Mouse (Mus musculus) ES-Bruce4 (cell line): Measurements from ENCODE around the gene Plvap. TPM values are rescaled to one million over a fixed set of nuclear protein-coding genes. Genes with fewer than 3 reads are reported as not detected.

Experiments used
- H3K27ac ChIP-seq: 2 replicates; pipeline ENCODE4 v1.5.1; 2012; ENCODE audit warnings: low read length, inconsistent platforms; ENCODE audit not compliant: insufficient read depth
- H3K27me3 ChIP-seq: 2 replicates; pipeline ENCODE4 v1.6.1; 2012; ENCODE audit warnings: mild to moderate bottlenecking, low read length, inconsistent platforms; ENCODE audit not compliant: control insufficient read depth, poor library complexity, insufficient read depth, severe bottlenecking
- H3K36me3 ChIP-seq: 2 replicates; pipeline ENCODE4 v1.6.1; 2012; ENCODE audit warnings: inconsistent platforms, mild to moderate bottlenecking, low read length, moderate library complexity; ENCODE audit not compliant: control insufficient read depth, poor library complexity, insufficient read depth, severe bottlenecking
- H3K4me1 ChIP-seq: one replicate; pipeline ENCODE4 v1.8.1; 2011; ENCODE audit warnings: low read length; ENCODE audit not compliant: control insufficient read depth, insufficient read depth
- H3K4me3 ChIP-seq: 2 replicates; pipeline ENCODE4 v1.5.1; 2011; ENCODE audit warnings: low read depth, mild to moderate bottlenecking, low read length
- H3K9ac ChIP-seq: 2 replicates; pipeline ENCODE4 v1.6.1; 2012; ENCODE audit warnings: low read depth, mild to moderate bottlenecking, inconsistent platforms; ENCODE audit not compliant: poor library complexity, severe bottlenecking
- H3K9me3 ChIP-seq: replicated peaks from 2 replicates; pipeline ENCODE4 v1.6.1; 2012; ENCODE audit warnings: mild to moderate bottlenecking, low read length, inconsistent platforms; ENCODE audit not compliant: control insufficient read depth, poor library complexity, insufficient read depth, severe bottlenecking
- CTCF ChIP-seq: IDR thresholded peaks from one replicate; pipeline ENCODE4 v1.8.1; 2011; ENCODE audit warnings: low read depth, low read length
- EP300 ChIP-seq: IDR thresholded peaks from 2 replicates; pipeline ENCODE4 v1.6.1; 2011; ENCODE audit warnings: low read depth, low read length; ENCODE audit not compliant: insufficient read depth
- POLR2A ChIP-seq: IDR thresholded peaks from one replicate; pipeline ENCODE4 v1.8.1; 2011; ENCODE audit warnings: low read length; ENCODE audit not compliant: insufficient read depth
- polyA plus RNA-seq: library from polyadenylated mRNA; stranded (reverse); fragments of >200 nt; gene quantifications from 2 replicates; pipeline ENCODE4 v1.2.4, GENCODE M21; 2011; ENCODE audit warnings: low read depth; ENCODE audit not compliant: missing spikeins, insufficient read depth, insufficient read length

The Plvap gene
- polyA plus RNA-seq, 1 experiment: 4.4 TPM

- Histone ChIP-seq H3K27me3 (0 out of 2 replicates have a peak, but pooled peaks cover 2% of the 10 kb centered on the region), H3K36me3 (peaks cover 3% of the 10 kb centered on the region; the same call in 1 of the 2 replicates), H3K4me3 (no peak overlapping the region), H3K27ac (no peak overlapping the region), H3K9me3 (no peaks in the 10 kb centered on the region), H3K4me1 (peaks cover 4% of the 10 kb centered on the region), H3K9ac (no peak overlapping the region)
- TF ChIP-seq POLR2A: no peak
- TF ChIP-seq EP300: no peak
- no peak for TF ChIP-seq CTCF
Observed at GRCm38 (mm10) chr8:71467201-71467600, 44.4 kb downstream of the Plvap start.

GRCm38 (mm10) chr8:71466198-71466597 is 45.4 kb downstream of the Plvap start:
- no peak for TF ChIP-seq POLR2A
- Histone ChIP-seq H3K9me3 (no peaks in the 10 kb centered on the region), H3K4me3 (no peak overlapping the region), H3K27me3 (0 out of 2 replicates have a peak, but pooled peaks cover 2% of the 10 kb centered on the region), H3K9ac (no peak overlapping the region), H3K4me1 (peaks cover 4% of the 10 kb centered on the region), H3K27ac (no peak overlapping the region), H3K36me3 (peaks cover 3% of the 10 kb centered on the region; the same call in 1 of the 2 replicates)

GRCm38 (mm10) chr8:71465733-71466132 is 45.8 kb downstream of the Plvap start:
- H3K27ac ChIP-seq: no peak overlapping the region
- H3K27me3 ChIP-seq: 0 out of 2 replicates have a peak, but pooled peaks cover 2% of the 10 kb centered on the region
- peaks cover 4% of the 10 kb centered on the region for H3K4me1 ChIP-seq
- peak overlapping the region; percentile 84 for H3K9ac ChIP-seq
- 0 out of 2 replicates have a peak overlapping the region, but pooled peaks have one; percentile 91 for H3K4me3 ChIP-seq
- H3K36me3 ChIP-seq: peaks cover 3% of the 10 kb centered on the region; the same call in 1 of the 2 replicates
- H3K9me3 ChIP-seq: no peaks in the 10 kb centered on the region
- TF ChIP-seq CTCF (no peak), POLR2A (no peak), EP300 (no peak)

- peak within 1 kb of the TSS; percentile 91 for H3K4me3 ChIP-seq
- H3K36me3 ChIP-seq: peaks cover 3% of the 10 kb centered on the region; the same call in 1 of the 2 replicates
- H3K27ac ChIP-seq: peak within 1 kb of the TSS; percentile 3; the same call in 1 of the 2 replicates
- peak within 1 kb of the TSS; percentile 84 for H3K9ac ChIP-seq
- no peak for TF ChIP-seq EP300
- peak; percentile 94 for TF ChIP-seq CTCF
- peak; percentile 64 for TF ChIP-seq POLR2A
- no peaks in the 10 kb centered on the region for H3K9me3 ChIP-seq
- H3K27me3 ChIP-seq: 0 out of 2 replicates have a peak, but pooled peaks cover 2% of the 10 kb centered on the region
- H3K4me1 ChIP-seq: peaks cover 2% of the 10 kb centered on the region
Observed at GRCm38 (mm10) chr8:71464513-71465500, 46.7 kb downstream of the Plvap start, which contains the start of gene Mrpl34. TSS of gene Mrpl34 (plus strand) at chr8:71464959.

DNA sequence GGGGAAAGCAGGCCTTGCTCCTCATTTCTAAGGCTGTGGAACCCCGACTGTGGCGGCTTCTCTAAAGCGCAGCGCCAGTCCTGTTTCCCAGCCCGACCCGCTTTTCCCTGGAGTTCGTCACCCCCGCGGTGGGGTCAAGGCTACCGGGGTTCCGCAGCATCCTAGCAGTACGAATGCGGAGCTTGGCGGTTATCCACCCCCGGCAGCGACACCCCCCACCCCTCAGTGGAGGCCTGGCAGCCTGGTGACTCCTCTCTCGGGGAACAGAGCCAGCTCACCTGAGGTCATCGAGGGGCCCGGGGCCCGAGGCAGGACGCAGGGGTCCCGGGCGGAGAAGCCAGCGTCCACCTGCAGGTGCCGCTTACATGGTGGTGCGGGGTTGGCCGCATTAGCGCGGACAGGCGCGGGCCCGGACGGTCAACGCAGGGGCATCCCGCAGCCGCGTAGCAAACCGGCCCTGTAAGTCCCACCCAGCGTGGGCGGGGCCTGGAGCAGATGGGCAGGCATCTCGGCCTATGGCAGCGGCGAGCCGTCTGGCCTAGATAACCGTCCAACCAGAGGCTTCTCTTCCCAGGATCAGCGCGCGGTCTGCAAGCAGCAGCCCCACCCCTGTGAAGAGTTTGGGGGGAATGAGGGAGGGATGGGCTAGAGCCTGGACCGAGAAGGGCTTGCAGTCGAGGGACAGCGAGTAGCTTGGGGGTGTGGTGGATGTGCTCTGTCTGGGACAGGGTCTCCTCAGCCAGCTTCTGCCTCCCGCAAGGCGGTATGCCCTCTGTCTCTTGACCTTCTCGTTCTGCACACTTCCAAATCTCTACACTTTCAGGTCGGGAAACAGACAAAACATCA is 48.1 kb downstream of the Plvap start, which contains the start of gene Abhd8:
Gene Abhd8 (minus strand): TSS at position 468 of the 846 bp plus-strand sequence.
- Histone ChIP-seq H3K27ac (no peak within 1 kb of the TSS), H3K36me3 (peaks cover 3% of the 10 kb centered on the region; the same call in 1 of the 2 replicates), H3K27me3 (0 out of 2 replicates have a peak, but pooled peaks cover 2% of the 10 kb centered on the region), H3K9ac (peak within 1 kb of the TSS; percentile 75), H3K4me3 (peak within 1 kb of the TSS; percentile 73), H3K9me3 (no peaks in the 10 kb centered on the region), H3K4me1 (peaks cover 2% of the 10 kb centered on the region)
- no peak for TF ChIP-seq CTCF
- 0 out of 2 replicates have a peak, but pooled peaks have one; percentile 20 for TF ChIP-seq EP300
- TF ChIP-seq POLR2A: no peak
